Mouse (Mus musculus) hematopoietic multipotent progenitor cell, adult 10-12 weeks (in vitro differentiated cells): ENCODE measurements around the gene Wdr46. TPM values are rescaled to one million over a fixed set of nuclear protein-coding genes. Genes with fewer than 3 reads are reported as not detected.

ENCODE experiments used
- polyA plus RNA-seq: library from polyadenylated mRNA; stranded (reverse); fragments of >175 nt; gene quantifications from 2 replicates; pipeline ENCODE4 v1.2.3, GENCODE M21; 2012; ENCODE audit warnings: low replicate concordance

The Wdr46 gene
- 59.7 and 181 TPM in 2 replicates for polyA plus RNA-seq

DNA sequence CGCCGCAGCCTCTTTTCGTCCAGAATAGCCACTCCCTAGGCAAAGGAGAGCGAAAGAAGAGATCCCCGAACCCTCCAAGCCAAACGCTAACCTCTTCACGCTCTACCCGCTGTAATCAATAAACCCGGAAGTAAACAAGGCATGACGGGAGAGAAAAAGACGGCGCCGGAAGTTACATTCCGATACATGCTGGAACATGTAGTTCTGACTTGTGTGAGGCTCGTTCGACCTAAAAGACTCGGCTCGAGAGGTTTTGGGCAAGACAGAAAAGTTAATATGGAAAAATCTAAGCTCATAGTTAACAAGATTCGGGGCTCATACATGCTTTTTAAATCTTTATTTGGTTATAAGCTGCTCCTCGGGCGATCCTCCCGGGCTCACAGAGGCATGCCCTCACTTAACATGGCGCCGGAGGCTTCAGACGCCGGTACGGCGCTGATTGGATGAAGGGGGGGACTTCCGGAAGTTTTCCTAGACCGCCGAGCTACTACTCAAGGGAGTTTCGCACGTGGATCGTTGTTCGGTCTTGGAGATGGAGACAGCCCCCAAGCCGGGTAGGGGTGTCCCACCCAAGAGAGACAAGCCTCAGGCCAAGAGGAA lies at the start of gene Wdr46, which contains the start of gene Pfdn6:
TSS of gene Wdr46 (plus strand) at position 455 of the 600 bp plus-strand sequence.
TSS of gene Pfdn6 (minus strand) at position 138 of the 600 bp plus-strand sequence.

DNA sequence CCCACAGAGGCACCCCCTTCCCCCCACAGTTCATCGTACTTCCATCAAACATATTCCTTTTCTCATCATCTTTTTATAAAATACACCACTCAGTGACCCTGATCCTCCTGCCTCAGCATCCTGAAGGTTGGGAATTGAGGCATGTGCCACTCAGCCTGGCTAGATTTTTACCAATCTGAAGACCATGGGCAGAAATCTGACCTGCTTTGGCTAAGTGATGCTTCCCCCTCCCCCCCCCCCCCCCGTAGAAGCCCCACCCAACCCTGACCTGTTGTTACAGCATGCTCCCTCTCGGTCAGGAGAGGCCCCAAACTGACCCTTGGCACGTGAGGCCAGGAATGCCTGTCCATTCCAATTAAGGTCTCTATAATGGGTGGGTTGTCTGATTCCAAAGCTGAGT lies 35.6 kb upstream of the Wdr46 start, which contains the start of gene Platr17:
TSS of gene Platr17 (plus strand) at position 301 of the 400 bp plus-strand sequence.

DNA sequence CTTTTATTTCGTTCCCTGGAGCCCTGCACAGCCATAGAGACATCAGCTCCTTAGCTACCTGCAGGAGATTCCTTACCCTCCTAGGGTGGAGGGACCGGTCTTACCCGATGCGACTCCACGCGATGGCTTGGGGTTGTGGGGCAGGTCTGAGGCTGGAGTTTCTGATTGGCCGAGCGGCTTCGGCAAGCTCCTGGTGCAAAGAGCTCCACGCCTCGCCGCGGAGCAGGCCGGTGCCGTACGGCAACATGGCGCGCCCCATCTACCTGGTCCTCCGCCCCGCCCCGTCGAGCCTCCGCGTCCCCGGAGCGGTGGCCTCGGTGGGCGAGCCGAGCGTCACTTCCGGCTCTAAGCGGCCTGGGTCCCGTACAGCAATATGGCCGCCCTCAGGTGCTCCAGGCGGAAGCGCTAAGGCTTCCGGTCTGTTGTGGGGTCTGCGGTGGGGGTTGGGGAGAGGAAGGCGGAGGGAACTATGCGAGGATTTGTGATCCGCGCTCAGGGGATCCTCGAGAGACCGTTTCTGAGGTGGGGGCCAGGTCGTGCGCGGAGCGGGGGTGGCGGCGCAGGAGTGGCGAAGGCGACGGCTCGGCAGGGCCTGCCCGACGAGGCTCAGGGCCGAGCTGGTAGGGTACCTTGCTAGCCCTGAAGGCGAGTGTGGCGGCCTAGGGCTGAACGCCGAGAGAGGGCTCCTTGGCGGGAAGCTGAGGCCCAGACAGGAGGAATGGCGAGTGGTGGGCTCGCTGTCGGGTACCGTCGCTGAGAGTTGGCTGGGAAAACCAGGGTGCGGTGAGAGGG lies 31.2 kb upstream of the Wdr46 start, which contains the start of gene Daxx:
TSS of gene Daxx (plus strand) at position 338 of the 792 bp plus-strand sequence.

DNA sequence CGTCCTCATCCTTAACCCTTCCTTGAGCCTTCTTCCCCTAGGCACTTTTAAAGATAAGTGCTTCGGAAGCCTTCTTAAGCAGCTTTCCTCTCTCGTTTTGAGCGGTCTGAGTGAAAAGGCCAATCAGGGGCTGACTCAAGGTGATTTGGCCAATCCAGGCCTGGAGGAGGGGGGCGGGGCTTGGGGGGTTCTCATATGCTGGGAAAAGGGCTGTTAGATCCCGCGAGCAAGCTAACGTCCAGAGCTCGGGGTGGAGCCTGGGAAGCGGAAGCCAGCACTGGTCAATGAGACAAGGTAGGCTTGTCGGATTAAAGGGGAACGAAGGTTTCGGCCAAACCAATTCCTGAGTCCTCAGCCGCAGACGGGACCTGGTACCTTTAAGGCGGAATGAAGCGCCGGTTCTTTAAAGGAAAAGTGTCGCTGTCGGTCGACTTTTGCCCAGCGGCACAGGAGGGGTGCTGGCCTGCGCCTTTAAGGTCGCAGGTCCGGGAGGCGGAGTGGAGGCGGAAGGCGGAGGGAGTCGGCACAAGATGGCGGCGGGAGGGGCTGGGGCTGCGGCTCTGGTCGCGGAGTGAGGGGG lies 24.7 kb upstream of the Wdr46 start, which contains the start of the genes Tapbp and Zbtb22:
TSS of gene Tapbp (plus strand) at position 229 of the 580 bp plus-strand sequence.
TSS of gene Zbtb22 (plus strand) at position 234 of the 580 bp plus-strand sequence.

DNA sequence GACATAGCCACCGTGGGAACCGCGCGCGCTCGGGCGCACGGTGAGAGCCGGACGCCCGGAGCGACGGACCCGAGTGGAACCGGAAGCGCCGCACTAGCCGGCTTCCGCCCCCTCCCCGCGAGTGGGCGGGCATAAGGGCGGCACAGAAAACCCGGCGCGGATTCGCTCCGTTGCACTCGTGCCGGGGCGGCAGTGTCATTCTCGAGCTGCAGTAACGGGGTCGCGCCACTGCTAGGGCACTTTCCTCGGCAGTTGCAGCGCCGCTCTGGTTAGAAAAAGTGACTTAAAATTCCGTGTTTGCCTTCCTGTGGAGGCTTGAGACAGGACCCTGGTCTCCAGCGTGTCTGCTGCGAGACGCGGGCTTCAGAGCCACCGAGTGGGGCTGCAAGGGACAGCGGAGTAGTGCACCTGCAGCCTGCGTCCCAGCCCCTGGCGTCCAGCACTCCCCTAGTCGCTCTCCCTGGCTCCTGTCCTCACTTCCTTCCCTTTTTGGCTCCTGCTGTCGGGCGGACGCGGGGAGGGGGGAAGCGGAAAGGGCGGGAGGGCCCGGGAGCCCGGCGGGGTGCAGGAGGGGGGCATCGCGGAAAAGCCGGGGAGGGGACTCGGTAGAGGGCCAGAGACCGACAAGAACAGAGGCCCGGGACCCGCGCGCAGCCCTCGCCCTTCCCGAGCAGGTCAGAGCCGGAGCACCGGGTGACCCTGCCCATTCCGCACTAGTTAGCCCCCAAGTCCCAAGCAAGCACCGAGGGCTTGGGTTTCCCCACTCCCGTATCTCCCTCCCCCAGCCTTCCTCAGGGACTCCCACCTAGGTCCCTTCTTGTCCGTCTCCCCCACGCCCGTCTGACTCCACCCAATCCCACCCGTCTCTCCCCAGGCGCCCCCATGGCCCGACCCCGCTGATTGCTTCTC lies 10.8 kb upstream of the Wdr46 start, which contains the start of gene Rgl2:
TSS of gene Rgl2 (plus strand) at position 173 of the 909 bp plus-strand sequence.

DNA sequence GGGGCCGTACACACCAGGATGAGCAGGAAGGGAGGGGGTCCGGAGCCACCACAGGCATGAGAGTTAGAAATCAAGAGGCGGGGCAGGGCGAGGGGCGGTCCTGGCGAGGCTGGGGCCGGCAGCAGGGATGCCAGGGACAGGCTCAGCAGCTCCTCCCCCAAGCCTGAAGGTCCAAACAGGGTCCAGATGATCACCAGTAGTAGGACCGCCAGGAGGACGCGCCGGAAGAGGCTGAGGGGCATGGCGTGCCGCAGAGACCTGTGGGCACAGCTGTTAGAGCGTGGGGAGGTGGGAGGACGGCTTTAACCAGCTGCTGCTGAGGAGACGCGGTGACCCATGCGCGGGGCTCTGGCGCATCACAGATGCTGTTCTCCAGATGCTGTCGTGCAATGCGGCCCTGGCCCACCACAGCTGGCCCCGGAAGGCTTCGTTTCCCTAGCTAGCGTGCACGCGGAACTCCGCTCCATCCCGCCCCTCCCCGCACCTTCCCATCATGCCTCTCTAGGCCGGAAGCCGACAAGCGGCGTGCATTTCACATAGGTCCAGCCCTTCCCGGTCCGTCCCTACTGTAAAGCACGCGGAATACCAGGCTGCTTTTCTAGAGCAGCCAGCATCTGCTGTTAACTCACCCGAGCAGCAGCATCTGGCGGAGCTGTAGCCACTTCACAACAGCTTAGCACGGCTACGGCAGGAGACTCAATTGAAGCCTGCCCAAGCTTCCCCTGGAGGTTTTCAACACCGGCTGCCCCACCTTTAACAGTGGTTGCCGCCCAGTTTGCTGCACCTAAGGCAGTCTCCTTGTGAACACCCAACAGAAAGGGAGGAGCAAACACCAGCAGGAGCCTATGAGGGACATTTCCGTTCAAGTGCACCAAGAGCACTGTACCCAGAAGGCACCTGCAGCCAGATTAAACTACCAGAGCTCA lies 10.8 kb downstream of the Wdr46 start, which contains the start of gene B3galt4:
TSS of gene B3galt4 (minus strand) at position 468 of the 926 bp plus-strand sequence.

DNA sequence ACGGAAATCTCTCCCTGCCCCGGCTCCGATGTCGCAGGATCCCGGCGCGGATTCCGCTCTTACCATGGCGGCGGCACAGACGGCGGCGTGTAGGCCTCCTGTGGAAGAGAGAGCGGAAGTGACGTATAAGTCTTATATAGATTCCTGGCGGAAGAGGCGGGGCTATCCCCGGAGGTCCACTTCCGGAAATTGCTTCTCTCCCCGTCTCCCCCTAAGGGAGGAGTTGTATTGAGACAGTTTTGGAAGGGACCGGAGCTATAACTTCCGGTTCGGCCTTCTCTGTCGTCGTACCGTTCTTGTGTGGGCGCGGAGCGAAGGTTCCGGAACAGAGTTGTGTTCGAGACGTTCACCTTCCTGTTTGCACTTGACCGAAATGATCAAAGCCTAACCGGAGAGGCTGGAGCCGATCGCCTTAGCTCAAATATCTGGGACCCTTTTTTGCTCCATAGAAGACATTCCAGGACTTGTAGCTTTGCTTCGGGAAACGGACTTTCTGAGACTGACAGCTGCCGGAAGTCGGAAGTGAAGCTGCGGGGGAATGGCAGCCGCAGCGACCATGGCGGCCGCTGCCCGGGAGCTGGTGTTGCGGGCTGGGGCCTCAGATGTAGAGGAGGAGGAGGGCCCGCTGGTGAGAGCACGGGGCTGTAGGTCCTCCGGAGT lies 15.2 kb downstream of the Wdr46 start, which contains the start of the genes Vps52 and Rps18:
TSS of gene Vps52 (plus strand) at position 258 of the 660 bp plus-strand sequence.
TSS of gene Rps18 (minus strand) at position 447 of the 660 bp plus-strand sequence.

Other genes with a start within 250 kb of the Wdr46 start
- 44.5 and 158 TPM in 2 replicates for gene March2, start 222.0 kb upstream of the Wdr46 start, polyA plus RNA-seq
- 143 and 241 TPM in 2 replicates for gene Rab11b, start 180.1 kb upstream of the Wdr46 start, polyA plus RNA-seq
- gene Angptl4, start 158.8 kb upstream of the Wdr46 start, polyA plus RNA-seq = 1.6 and 3.1 TPM in 2 replicates
- gene Kank3, start 130.1 kb upstream of the Wdr46 start, polyA plus RNA-seq = 1.7 and 2.4 TPM in 2 replicates
- gene Rps28, start 116.1 kb upstream of the Wdr46 start, polyA plus RNA-seq = 248 and 4,845 TPM in 2 replicates
- 396 and 428 TPM in 2 replicates for gene Ndufa7, start 116.1 kb upstream of the Wdr46 start, polyA plus RNA-seq
- gene Cd320, start 97.6 kb upstream of the Wdr46 start, polyA plus RNA-seq = 7.4 and 13.7 TPM in 2 replicates
- gene Gm7029, start 66.8 kb upstream of the Wdr46 start, polyA plus RNA-seq = not detected in 2 replicates
- 8.0 and 16.7 TPM in 2 replicates for gene Kifc1, start 50.0 kb upstream of the Wdr46 start, polyA plus RNA-seq
- gene Platr17, start 35.5 kb upstream of the Wdr46 start, polyA plus RNA-seq = not detected in 2 replicates
- 44.3 and 55.2 TPM in 2 replicates for gene Daxx, start 31.2 kb upstream of the Wdr46 start, polyA plus RNA-seq
- 1,240 and 2,267 TPM in 2 replicates for gene Tapbp, start 24.8 kb upstream of the Wdr46 start, polyA plus RNA-seq
- 63.9 and 83.1 TPM in 2 replicates for gene Zbtb22, start 24.8 kb upstream of the Wdr46 start, polyA plus RNA-seq
- 344 and 699 TPM in 2 replicates for gene Rgl2, start 11.1 kb upstream of the Wdr46 start, polyA plus RNA-seq
- 74.4 and 96.8 TPM in 2 replicates for gene Pfdn6, start 317 bp upstream of the Wdr46 start, polyA plus RNA-seq
- 33.9 and 69.4 TPM in 2 replicates for gene B3galt4, start 10.8 kb downstream of the Wdr46 start, polyA plus RNA-seq
- gene Vps52, start 15.2 kb downstream of the Wdr46 start, polyA plus RNA-seq = 65.1 and 130 TPM in 2 replicates
- 30.7 and 202 TPM in 2 replicates for gene Rps18, start 15.3 kb downstream of the Wdr46 start, polyA plus RNA-seq
- gene H2-K1, start 59.7 kb downstream of the Wdr46 start, polyA plus RNA-seq = 1,004 and 3,373 TPM in 2 replicates
- gene Ring1, start 84.0 kb downstream of the Wdr46 start, polyA plus RNA-seq = 49.6 and 111 TPM in 2 replicates
- gene H2-Ke6, start 87.4 kb downstream of the Wdr46 start, polyA plus RNA-seq = 67.5 and 266 TPM in 2 replicates
- 46.1 and 74.3 TPM in 2 replicates for gene Slc39a7, start 91.0 kb downstream of the Wdr46 start, polyA plus RNA-seq
- gene Rxrb, start 91.2 kb downstream of the Wdr46 start, polyA plus RNA-seq = 155 and 353 TPM in 2 replicates
- gene Col11a2, start 98.8 kb downstream of the Wdr46 start, polyA plus RNA-seq = 14.4 and 54.0 TPM in 2 replicates
- 55.1 and 259 TPM in 2 replicates for gene H2-Oa, start 151.7 kb downstream of the Wdr46 start, polyA plus RNA-seq
- 140 and 479 TPM in 2 replicates for gene H2-DMa, start 178.9 kb downstream of the Wdr46 start, polyA plus RNA-seq
- 377 and 424 TPM in 2 replicates for gene Brd2, start 182.0 kb downstream of the Wdr46 start, polyA plus RNA-seq
- gene H2-DMb2, start 202.6 kb downstream of the Wdr46 start, polyA plus RNA-seq = 454 and 462 TPM in 2 replicates
- gene H2-DMb1, start 212.4 kb downstream of the Wdr46 start, polyA plus RNA-seq = 22.9 and 41.1 TPM in 2 replicates
- gene Tap1, start 246.9 kb downstream of the Wdr46 start, polyA plus RNA-seq = 74.5 and 112 TPM in 2 replicates
- 85.6 and 98.9 TPM in 2 replicates for gene Psmb9, start 247.1 kb downstream of the Wdr46 start, polyA plus RNA-seq